Mouse (Mus musculus) erythroblast, embryonic 14.5 days (primary cell): ENCODE measurements around the gene Pbrm1.

Source experiments
- GATA1 ChIP-seq: IDR thresholded peaks from 2 replicates; pipeline ENCODE4 v1.6.1; 2012; ENCODE audit warnings: low read length, inconsistent platforms, mixed read lengths
- TAL1 ChIP-seq: IDR thresholded peaks from 3 replicates; pipeline ENCODE4 v1.6.1; 2012; ENCODE audit warnings: low read length, inconsistent platforms, mixed read lengths

DNA sequence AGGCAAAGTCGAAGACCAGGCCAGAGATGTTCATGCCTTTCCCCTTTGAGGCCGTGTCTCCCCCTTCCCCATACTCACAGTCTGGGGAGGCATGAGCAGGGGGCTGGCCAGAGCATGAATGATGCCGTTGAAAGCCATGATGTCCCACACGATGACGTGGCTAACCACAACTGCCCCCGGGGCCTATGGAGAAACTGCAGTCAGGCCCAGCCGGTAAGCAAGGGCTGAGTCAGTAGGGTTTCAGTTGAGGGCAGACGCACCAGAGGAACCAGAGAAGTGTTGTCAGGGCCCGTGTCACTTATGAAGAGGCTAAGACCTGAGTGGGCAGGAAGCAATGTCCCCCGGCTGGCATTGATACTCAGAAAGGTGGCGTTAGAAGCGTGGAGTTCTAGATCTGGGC lies 120.7 kb downstream of the Pbrm1 start:
- TF ChIP-seq TAL1 (no peak), GATA1 (no peak)
